19 mouse cellular contexts compared by ENCODE assay signal in the genomic region with DNA sequence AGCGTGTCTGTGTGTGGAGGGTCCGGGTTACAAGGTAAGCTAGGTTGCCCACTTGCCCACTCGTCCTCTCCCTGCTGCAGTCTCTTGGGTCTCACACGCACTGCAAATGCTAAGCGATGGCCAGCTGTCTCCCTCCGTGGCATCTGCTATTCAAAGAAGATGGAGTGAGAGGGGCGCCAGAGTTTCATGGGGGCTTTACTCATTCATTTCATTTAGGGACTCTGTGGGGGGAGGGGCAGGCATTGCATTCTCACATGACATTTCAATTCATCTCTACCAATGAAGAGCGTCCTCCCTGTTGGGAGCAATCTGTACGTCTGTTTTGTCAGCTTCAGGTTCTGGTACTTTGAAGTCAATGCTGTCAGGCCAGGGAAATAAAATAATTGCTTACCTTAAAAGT. TPM values are rescaled to one million over a fixed set of nuclear protein-coding genes. Genes with fewer than 3 reads are reported as not detected.
DNase-seq lines count a peak whose midpoint lies in the region; ATAC-seq lines count a peak whose summit lies in the region.
"Had no signal": no experiment of that assay in that cellular context is flagged by ENCODE, and none has a peak within 500 bp of the region (broad histone marks: within the 10 kb centered on the region; RNA-seq: fewer than 3 reads in every experiment).

No protein-coding gene starts in this region.

- H3K9me3 ChIP-seq in kidney, embryonic 16.5 days (ENCODE audit: low read length), result no peaks in the 10 kb centered on the region
- no peaks in the 10 kb centered on the region for H3K9me3 ChIP-seq in neural tube, embryonic 13.5 days
- H3K9me3 ChIP-seq in neural tube, embryonic 15.5 days (replicated peaks), result no peaks in the 10 kb centered on the region
- H3K9me3 ChIP-seq: embryonic facial prominence, embryonic 12.5 days; forebrain, embryonic 15.5 days; heart, embryonic 13.5 days; hindbrain, embryonic 13.5 days had no signal

- peaks cover 40% of the 10 kb centered on the region for H3K36me3 ChIP-seq in kidney, embryonic 16.5 days (ENCODE audit: insufficient read depth, low read length)
- peaks cover 55% of the 10 kb centered on the region for H3K36me3 ChIP-seq in neural tube, embryonic 13.5 days
- H3K36me3 ChIP-seq in neural tube, embryonic 15.5 days, result peaks cover 47% of the 10 kb centered on the region

- no peaks in the 10 kb centered on the region for H3K27me3 ChIP-seq in kidney, embryonic 16.5 days (ENCODE audit: insufficient read depth, low read length)
- no peaks in the 10 kb centered on the region for H3K27me3 ChIP-seq in neural tube, embryonic 13.5 days
- no peaks in the 10 kb centered on the region for H3K27me3 ChIP-seq in neural tube, embryonic 15.5 days (replicated peaks)
- H3K27me3 ChIP-seq: embryonic facial prominence, embryonic 12.5 days; forebrain, embryonic 15.5 days; heart, embryonic 13.5 days; hindbrain, embryonic 13.5 days had no signal

- no peak overlapping the region for H3K4me2 ChIP-seq in kidney, embryonic 16.5 days (replicated peaks; ENCODE audit: low read depth, low read length)
- no peak overlapping the region for H3K4me2 ChIP-seq in neural tube, embryonic 13.5 days
- no peak overlapping the region for H3K4me2 ChIP-seq in neural tube, embryonic 15.5 days
- H3K4me2 ChIP-seq: embryonic facial prominence, embryonic 12.5 days; forebrain, embryonic 15.5 days; heart, embryonic 13.5 days; hindbrain, embryonic 13.5 days had no signal

- no peak for ATAC-seq in kidney, embryonic 16.5 days (ENCODE audit: low FRiP score, low TSS enrichment)
- no peak for ATAC-seq in neural tube, embryonic 13.5 days (ENCODE audit: low read depth)
- no peak for ATAC-seq in neural tube, embryonic 15.5 days (ENCODE audit: low FRiP score)
- ATAC-seq: forebrain, embryonic 15.5 days had no signal

- H3K9ac ChIP-seq in kidney, embryonic 16.5 days (replicated peaks; ENCODE audit: low read length), result no peak overlapping the region
- H3K9ac ChIP-seq in neural tube, embryonic 13.5 days, result 0 out of 2 replicates have a peak overlapping the region, but pooled peaks have one; percentile 26
- no peak overlapping the region for H3K9ac ChIP-seq in neural tube, embryonic 15.5 days (replicated peaks)
- H3K9ac ChIP-seq: embryonic facial prominence, embryonic 12.5 days; forebrain, embryonic 15.5 days; heart, embryonic 13.5 days; hindbrain, embryonic 13.5 days had no signal

- no peak overlapping the region for H3K4me3 ChIP-seq in kidney, embryonic 16.5 days (ENCODE audit: low read length)
- H3K4me3 ChIP-seq in neural tube, embryonic 13.5 days, result no peak overlapping the region
- H3K4me3 ChIP-seq in neural tube, embryonic 15.5 days (replicated peaks), result no peak overlapping the region
- H3K4me3 ChIP-seq: embryonic facial prominence, embryonic 12.5 days; forebrain, embryonic 15.5 days; heart, embryonic 13.5 days; hindbrain, embryonic 13.5 days had no signal

- H3K4me1 ChIP-seq in kidney, embryonic 16.5 days (ENCODE audit: insufficient read depth, low read length), result no peaks in the 10 kb centered on the region
- peaks cover 16% of the 10 kb centered on the region for H3K4me1 ChIP-seq in neural tube, embryonic 13.5 days (replicated peaks)
- H3K4me1 ChIP-seq in neural tube, embryonic 15.5 days, result peaks cover 7% of the 10 kb centered on the region
- H3K4me1 ChIP-seq: embryonic facial prominence, embryonic 12.5 days; forebrain, embryonic 15.5 days had no signal

- WGBS in kidney, embryonic 16.5 days, result 88% methylated on average over 9 of the region's 9 CpGs
- 55% methylated on average over 9 of the region's 9 CpGs for WGBS in neural tube, embryonic 13.5 days
- 49% methylated on average over 9 of the region's 9 CpGs for WGBS in neural tube, embryonic 15.5 days

- peak; percentile 15 to 41 for DNase-seq in cerebellum, postnatal 14 days
- DNase-seq in cerebellum, adult 9-11 months, result no peak
- DNase-seq in kidney, postnatal 25 days, result peak; percentile 34 to 43
- DNase-seq in urinary bladder, adult 2 months (ENCODE audit: low spot score), result no peak
- DNase-seq: adrenal gland, postnatal 10 days; gastrocnemius, postnatal 36 days; heart, adult 11 months; heart, postnatal 36 days had no signal

- no peak overlapping the region for H3K27ac ChIP-seq in kidney, embryonic 16.5 days (ENCODE audit: low read length)
- H3K27ac ChIP-seq in neural tube, embryonic 13.5 days (replicated peaks), result no peak overlapping the region
- H3K27ac ChIP-seq in neural tube, embryonic 15.5 days (replicated peaks), result no peak overlapping the region
- H3K27ac ChIP-seq: embryonic facial prominence, embryonic 12.5 days; forebrain, embryonic 15.5 days; heart, embryonic 13.5 days; hindbrain, embryonic 13.5 days had no signal

RNA-seq across cellular contexts. Expression of gene Gabarapl1, which starts 9.0 kb away (rescaled TPM):
- polyA plus RNA-seq in kidney, embryonic 16.5 days (2015; fragmentation: Nextera tagmentation; extraction: Ambion mirVana), result 74.1 and 77.7 TPM in 2 replicates
- polyA plus RNA-seq in neural tube, embryonic 13.5 days (2015; fragmentation: Nextera tagmentation; extraction: Ambion mirVana), result 173 and 185 TPM in 2 replicates
- polyA plus RNA-seq in neural tube, embryonic 15.5 days (2015; fragmentation: Nextera tagmentation; extraction: Ambion mirVana), result 189 and 223 TPM in 2 replicates
- 105 and 120 TPM in 2 replicates for polyA plus RNA-seq in urinary bladder, adult 2 months (2012; rRNA removed)

RNA-seq across cellular contexts. Expression of gene Tmem52b, which starts 29.6 kb away (rescaled TPM):
- 61.5 and 63.1 TPM in 2 replicates for polyA plus RNA-seq in kidney, embryonic 16.5 days (2015; fragmentation: Nextera tagmentation; extraction: Ambion mirVana)
- polyA plus RNA-seq in neural tube, embryonic 13.5 days (2015; fragmentation: Nextera tagmentation; extraction: Ambion mirVana), result 0.11 and 0.37 TPM in 2 replicates
- 0.10 TPM in 1 of 2 replicates, not detected in the other for polyA plus RNA-seq in neural tube, embryonic 15.5 days (2015; fragmentation: Nextera tagmentation; extraction: Ambion mirVana)
- polyA plus RNA-seq in urinary bladder, adult 2 months (2012; rRNA removed), result not detected in 2 replicates
- polyA plus RNA-seq: cortical plate, adult 2 months; embryonic facial prominence, embryonic 12.5 days; forebrain, embryonic 11.5 days; forebrain, embryonic 15.5 days; heart, postnatal 0 days; hindbrain, embryonic 13.5 days had no signal

RNA-seq across cellular contexts. Expression of gene Olr1, which starts 35.0 kb away (rescaled TPM):
- polyA plus RNA-seq in kidney, embryonic 16.5 days (2015; fragmentation: Nextera tagmentation; extraction: Ambion mirVana), result not detected in 2 replicates
- 0.06 TPM in 1 of 2 replicates, not detected in the other for polyA plus RNA-seq in neural tube, embryonic 13.5 days (2015; fragmentation: Nextera tagmentation; extraction: Ambion mirVana)
- polyA plus RNA-seq in neural tube, embryonic 15.5 days (2015; fragmentation: Nextera tagmentation; extraction: Ambion mirVana), result 0.04 TPM in 1 of 2 replicates, not detected in the other
- polyA plus RNA-seq in urinary bladder, adult 2 months (2012; rRNA removed), result 0.12 and 0.14 TPM in 2 replicates
- polyA plus RNA-seq: cortical plate, adult 2 months; forebrain, embryonic 11.5 days; forebrain, embryonic 15.5 days; hindbrain, embryonic 13.5 days had no signal

RNA-seq across cellular contexts. Expression of gene Klre1, which starts 35.8 kb away (rescaled TPM):
- polyA plus RNA-seq in kidney, embryonic 16.5 days (2015; fragmentation: Nextera tagmentation; extraction: Ambion mirVana), result not detected in 2 replicates
- polyA plus RNA-seq in neural tube, embryonic 13.5 days (2015; fragmentation: Nextera tagmentation; extraction: Ambion mirVana), result not detected in 2 replicates
- 0.10 TPM in 1 of 2 replicates, not detected in the other for polyA plus RNA-seq in neural tube, embryonic 15.5 days (2015; fragmentation: Nextera tagmentation; extraction: Ambion mirVana)
- polyA plus RNA-seq in urinary bladder, adult 2 months (2012; rRNA removed), result 0.81 and 1.1 TPM in 2 replicates
- polyA plus RNA-seq: C2C12; embryonic facial prominence, embryonic 12.5 days; forebrain, embryonic 11.5 days; forebrain, embryonic 15.5 days; heart, embryonic 13.5 days; heart, postnatal 0 days had no signal

RNA-seq across cellular contexts. Expression of gene Klrd1, which starts 49.7 kb away (rescaled TPM):
- 0.32 and 0.36 TPM in 2 replicates for polyA plus RNA-seq in kidney, embryonic 16.5 days (2015; fragmentation: Nextera tagmentation; extraction: Ambion mirVana)
- not detected in 2 replicates for polyA plus RNA-seq in neural tube, embryonic 13.5 days (2015; fragmentation: Nextera tagmentation; extraction: Ambion mirVana)
- polyA plus RNA-seq in neural tube, embryonic 15.5 days (2015; fragmentation: Nextera tagmentation; extraction: Ambion mirVana), result 2.3 TPM in 1 of 2 replicates, not detected in the other
- polyA plus RNA-seq in urinary bladder, adult 2 months (2012; rRNA removed), result 3.2 and 4.4 TPM in 2 replicates
- polyA plus RNA-seq: C2C12; cortical plate, adult 2 months; embryonic facial prominence, embryonic 12.5 days; forebrain, embryonic 11.5 days; forebrain, embryonic 15.5 days; heart, embryonic 13.5 days; hindbrain, embryonic 13.5 days had no signal

Comparison
In these comparisons a context has a peak if more than half of its experiments do, and no peak if none do; other contexts are left out.
1. DNase-seq: peak in cerebellum, postnatal 14 days (2 of 2) and kidney, postnatal 25 days (2 of 2); none in cerebellum, adult 9-11 months (single experiment) and urinary bladder, adult 2 months (single experiment).
2. RNA of gene Tmem52b, which starts 29.6 kb away (polyA plus RNA-seq): 61.5 to 63.1 TPM in kidney, embryonic 16.5 days; 0.11 to 0.37 TPM in neural tube, embryonic 13.5 days, 0.10 TPM in neural tube, embryonic 15.5 days and not detected in urinary bladder, adult 2 months; every median in the first group is over 10 times any median in the second.